Mouse (Mus musculus) urinary bladder, postnatal 14 days (tissue): ENCODE measurements at regions not wholly inside any gene's neighbourhood (a gene's known extent, or its start where the extent isn't known, plus 50 kb on each side); places are given as distances from the start of the nearest gene placed in this dataset.

Experiments
- DNase-seq: peaks from one replicate; pipeline ENCODE4 v3.0.0; 2021; ENCODE audit warnings: low spot score

DNA sequence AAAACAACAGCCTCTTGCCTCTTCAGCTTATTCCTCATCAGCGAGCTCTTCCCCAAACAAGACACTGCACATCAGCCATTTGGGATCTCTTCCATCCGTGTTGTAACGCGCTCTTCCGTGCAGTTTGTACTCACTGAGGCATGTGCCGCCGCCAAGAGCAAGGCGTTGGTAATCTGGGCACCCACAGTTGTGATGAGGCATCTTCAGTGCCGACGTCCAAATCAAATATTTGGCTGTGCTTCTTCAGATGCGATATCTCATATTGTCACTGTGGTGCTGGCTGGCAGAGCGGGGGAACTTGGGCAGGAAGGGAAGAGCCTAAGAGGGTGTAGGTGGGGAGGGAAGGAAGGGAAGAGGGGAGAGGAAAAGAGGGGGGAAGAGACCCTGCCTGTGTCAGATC lies 439.2 kb downstream of the Tmem182 start:
- no peak for DNase-seq

DNA sequence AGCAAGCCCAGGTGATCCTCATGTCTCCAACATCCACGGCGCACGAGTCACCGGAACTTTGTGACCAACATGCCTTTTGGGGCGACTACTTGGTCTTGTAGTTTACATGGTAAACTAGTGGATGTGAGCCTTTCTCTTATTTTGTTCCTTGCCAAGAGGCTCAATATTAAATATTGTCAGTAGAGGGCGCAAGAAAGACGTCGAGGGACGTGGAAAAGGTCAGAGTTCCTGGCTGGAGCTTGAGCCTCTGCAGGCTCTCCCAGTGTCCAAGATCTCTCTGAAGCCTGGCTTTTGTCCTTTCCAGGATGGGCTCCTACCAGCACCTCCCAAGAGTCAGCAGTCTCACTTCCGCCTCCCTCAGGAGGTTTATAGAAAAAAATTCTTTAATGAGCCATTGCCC lies 458.8 kb downstream of the Tmem182 start:
- DNase-seq: no peak

DNA sequence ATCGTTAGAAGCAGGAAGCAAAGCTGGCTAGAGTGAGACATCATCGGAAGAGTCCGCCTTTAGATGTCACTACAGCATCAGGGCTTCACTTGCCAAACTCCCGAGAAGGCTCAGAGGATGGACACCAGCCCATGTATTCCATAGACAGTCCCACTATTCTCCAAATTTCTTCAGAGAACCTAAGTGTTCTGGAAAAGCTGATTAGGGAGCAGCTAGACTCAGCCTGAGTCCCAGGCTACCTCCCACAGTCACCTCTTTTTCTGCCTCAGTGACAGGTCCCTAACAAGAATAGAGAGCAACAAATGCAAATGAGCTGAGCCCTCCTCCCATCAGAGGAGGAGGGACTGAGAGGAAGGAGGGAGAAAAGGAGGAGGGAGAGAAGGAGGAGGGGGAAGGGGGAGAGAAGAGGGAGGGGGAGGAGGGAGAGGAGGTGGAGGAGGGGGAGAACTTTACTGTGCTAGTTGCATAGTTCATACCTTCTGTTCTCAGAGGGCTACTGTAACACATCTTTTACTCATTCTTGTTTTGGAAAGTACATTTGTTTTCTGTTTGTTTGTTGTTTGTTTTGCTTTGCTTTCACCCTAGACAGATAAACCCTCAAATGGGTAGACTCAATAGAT lies 465.8 kb downstream of the Tmem182 start:
- DNase-seq: no peak

DNA sequence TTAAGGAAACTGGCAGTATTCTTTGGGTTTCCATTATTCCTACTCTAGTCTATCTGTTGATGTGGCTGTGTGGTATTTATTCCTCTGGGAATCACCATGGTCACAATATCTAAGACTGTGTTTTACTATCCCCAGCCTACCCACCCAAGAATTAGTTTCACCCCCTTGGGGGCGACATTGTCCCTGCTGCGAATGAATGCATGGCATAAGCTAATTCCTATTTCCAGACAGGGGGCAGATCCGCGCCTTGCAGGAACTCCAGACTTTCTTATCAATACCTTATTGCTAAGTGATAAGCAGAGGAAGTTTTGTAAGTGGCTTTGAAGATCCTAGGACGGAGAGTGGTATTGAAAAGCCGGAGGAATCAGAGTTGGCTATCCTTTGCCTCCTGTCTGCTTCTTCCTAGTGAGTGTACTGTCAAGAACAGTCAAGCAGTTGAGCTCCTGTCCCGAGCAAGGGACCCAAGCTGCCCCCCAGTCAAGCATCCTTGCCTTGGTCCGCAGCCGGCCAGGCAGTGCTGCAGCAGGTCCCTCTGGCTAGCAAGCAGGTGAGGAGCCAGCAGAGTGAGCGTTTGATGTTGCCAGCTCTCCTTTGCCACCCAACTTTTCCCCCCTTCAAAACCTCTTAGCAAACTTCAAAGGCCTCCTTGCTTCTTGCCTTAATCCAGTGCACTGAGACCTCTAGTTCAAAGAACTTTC lies 469.3 kb downstream of the Tmem182 start:
- DNase-seq: no peak

DNA sequence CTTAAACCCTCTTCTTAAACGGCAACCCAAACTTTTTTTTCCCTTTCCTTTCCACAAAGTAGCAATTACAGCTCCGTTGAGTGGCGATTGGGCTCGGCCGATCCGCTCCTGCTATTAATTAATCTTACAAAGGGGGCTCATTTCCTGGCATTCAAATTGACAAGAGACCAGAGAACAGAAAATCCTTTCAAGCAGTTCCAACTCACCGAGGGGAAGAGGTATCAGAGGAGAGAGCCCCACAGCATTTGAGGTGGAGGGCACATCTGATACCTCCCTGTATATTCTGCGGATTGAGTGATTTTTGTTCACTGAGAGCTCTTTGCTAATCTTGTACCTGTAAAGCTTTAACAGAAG lies 469.8 kb downstream of the Tmem182 start:
- DNase-seq: no peak

DNA sequence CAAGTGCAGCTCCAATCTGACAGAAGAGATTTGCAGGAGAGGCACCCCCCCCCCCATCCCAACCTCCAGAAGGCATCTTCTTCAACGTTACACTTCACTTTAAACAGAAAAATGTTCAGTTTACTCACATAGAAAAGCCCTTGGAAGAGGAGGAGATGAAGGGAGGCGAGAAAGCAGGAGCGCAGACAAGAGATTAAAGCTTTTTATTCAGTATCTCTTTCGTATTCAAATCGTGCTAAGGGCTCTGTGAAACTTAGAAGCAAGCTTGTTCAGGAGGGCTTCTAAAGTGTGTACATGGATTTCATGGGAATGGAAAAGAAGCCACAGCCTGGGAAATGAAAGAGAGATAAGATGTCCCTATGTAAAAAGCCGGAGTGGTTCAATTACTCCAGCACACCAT lies 470.2 kb downstream of the Tmem182 start:
- DNase-seq: no peak

DNA sequence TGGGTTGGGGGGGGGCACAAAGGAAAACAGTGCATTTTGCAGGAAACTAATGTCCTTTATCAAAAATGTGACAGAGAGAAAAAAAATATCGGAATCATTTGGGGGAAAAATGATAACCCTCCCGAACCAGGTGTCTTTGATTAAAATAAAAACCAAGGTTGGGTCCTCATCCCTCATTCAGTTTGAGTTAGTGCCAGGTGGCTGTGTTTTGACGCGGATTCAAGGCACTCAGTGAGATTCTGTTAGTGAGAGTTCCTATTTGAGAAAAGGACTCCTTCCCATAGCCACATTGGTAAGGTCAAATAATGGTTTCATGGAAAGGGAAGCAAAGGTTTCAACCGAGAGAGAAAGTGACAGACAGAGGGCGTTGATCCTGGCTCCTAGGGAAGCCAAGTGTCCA lies 470.9 kb downstream of the Tmem182 start:
- no peak for DNase-seq

DNA sequence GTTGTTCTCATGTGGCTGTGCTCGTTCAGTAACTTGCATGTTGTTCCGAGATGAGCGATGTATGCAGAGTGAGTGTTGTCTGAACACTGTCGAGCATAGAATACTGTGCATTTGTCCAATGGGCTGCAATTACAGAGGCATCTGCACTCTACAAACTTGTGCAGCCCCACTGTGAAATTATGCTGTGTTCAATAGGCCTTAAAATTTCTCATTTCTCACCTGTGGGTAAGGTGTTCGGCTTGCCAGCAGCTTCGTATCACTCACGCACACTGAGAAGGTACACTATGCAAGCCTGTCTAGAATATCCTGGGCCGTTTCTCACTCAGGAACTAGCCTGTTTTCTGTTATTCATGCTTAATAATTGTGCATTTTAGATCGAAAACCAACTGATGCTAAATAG lies 479.8 kb downstream of the Tmem182 start:
- DNase-seq: no peak

DNA sequence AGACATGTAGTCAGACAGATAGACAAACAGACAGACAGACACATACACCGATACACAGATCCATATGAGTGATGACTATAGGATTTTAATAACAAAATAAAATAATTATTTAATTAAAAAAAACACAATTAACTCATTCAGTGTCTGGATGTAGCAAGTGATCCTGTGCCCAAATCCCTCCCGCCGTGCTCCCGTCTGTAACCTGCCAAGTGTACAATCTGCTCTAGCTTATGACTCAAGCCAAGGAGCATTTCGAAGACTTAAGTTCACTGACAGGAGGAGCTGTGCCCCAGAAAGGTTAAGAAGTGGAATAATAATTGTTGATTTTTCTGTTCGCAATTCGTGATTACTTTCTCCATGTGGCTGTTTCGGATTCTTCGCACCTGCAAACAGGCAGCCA lies 480.8 kb downstream of the Tmem182 start:
- DNase-seq: no peak

DNA sequence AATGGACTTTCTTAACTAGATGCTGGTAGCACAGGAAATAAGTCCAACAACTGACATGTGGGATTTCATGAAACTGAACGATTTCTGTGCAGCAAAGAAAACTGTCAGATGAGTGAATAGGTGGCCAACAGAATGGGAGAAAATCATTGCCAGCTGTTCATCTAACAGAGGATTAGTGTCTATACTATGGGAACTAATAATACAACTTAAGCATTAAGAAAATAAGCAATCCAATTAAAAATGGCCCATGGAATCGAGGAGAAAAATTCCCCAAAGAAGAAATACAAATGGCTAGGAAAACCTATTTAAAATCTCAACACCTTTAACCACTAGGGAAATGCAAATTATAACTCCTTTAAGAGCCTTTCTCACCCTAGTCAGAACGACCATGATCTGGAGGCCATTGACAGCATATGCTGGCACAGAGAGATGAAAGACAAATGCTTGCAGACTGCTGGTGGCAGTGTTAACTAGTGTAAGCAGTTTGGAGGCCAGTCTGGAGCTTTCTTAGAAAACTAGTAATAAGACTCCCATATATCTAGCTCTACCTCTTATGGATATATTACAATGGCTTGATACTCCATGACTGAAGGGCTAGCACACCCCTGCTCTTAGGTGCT lies 521.6 kb downstream of the Tmem182 start:
- no peak for DNase-seq

DNA sequence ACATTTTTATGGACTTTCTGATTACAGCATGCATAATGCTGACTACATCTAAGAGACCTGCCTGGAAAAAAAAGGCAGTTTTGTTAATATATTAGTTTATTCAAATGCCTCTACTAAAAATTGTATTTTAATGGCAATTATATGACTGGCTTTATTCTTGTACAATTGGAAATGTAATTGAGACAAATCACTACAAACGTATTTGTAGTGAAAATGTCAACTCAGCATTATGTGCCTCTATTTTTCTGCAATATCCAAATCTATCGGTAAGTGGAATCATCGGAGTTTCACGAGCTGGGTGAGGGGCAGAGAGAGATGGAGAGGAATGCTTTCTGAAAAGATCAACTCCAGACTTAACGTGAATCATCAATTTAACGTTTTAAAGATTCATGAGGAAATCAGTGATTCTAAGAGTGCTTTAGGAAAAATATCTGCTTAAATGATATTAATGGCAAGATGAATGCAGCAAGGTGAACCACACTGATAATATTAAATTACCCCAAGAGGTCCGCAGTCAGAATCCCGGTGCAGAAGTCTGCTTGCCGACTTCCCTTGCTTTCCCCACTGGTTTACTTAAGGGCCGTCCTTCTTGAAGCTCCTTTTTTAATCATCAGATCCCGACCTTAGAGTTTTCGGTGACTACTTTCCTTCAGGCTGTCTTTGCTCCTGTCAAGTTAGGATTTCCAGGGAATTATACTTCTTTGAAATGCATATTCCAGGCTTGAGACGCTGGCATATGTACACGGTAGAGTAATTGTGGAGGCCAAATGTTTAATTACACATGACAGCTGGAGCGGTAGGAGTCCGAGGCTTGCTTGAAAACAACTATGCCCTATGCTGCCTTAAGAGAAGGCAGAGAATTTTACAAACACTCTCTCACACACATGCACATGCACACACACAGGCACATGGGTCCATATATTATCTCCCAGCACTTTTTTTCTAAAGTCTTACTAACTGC lies 544.7 kb downstream of the Tmem182 start:
- DNase-seq: no peak

DNA sequence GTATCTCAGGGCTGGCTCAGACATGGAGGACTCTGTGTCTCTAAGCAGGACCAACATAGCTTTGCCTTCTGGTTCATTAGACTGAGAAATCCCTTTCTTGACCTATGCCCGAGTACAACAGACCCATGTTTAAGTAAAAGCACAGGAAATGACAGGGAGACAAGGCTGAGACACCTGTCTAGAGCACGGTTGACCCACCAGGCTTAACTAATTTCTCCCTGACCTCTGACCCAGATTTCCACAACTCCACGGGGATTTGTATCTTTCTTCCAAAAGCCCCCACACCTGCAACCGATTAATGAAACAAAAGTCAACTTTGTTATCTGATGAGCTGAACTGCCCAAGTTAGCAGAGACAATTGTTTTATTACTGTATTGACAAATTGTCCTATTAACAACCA lies 553.7 kb downstream of the Tmem182 start:
- no peak for DNase-seq

DNA sequence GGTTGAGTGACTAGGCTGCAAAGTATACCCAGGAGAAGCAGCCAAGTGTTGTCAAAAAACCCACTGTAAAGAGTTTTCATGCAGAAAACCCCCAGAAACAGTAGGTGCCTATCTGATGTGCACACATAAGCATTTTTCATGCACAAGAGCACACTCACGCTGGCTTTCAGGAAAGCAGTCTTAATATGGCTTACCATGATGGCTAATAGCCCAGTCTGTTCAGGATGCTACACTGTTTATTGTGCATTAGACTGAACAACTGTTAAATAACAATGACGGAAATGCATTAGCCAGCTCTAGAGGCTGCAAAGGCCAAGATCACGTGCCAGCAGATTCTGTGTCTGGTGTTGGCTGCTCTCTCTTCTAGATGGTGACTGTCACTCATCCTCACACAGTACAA lies 556.1 kb downstream of the Tmem182 start:
- DNase-seq: no peak

DNA sequence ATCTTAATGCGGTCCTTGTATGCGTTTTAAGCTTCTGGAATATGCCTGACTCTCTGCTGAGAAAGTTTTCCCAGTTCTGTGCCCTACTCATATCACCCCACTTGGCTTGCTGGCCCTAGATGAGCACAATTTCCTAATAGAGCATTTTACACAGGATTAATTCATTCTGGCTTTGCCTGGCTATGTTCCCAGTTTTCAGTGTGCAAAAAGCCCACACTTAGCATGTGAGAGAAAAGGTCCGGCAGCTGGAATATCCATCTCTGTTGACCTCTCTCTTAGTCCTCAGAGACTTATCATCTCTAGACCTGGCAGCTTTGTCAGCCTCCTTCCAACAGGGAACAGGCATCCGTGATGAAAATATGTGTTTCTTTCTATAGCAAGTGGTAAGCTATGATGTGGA lies 574.6 kb downstream of the Tmem182 start:
- DNase-seq: no peak

DNA sequence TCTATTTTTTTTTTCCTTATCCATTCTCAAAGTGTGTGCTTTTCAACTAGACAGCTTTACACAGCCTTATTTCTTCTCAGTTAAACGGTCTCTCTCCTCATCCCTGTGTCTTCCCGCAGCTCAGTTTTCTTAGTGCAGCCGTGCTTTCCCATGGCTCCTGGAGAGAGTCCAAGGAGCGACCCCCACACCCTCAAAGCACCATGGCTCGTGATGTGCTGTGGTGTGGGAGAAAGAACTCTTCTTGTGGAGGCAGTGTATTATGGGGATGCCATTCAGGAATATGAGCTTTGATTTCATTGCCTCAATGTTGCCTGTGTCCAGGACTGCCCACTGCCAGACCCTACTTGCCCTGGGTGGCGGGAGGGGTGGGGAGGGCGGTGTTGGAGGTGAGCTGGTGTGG lies 576.1 kb downstream of the Tmem182 start:
- DNase-seq: no peak

DNA sequence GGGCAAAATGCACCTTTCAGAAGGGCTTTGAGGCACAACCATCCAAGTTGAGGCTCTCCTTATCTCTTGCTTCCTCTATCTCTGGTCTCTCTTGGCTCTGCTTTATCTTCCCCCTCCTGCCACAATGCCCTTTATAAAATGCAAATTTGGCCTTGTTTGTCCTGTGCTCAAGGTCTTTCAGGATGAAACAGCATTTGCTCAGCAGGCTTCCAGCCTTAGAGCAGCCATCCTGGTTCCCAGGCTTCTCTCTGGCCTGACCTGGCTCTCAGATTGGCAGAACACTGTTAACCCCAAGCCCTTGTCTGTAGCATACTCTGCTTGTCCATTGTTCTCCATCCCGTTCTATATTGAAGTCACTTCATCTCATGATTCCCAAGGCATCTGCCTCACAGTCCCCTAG lies 579.3 kb downstream of the Tmem182 start:
- no peak for DNase-seq

DNA sequence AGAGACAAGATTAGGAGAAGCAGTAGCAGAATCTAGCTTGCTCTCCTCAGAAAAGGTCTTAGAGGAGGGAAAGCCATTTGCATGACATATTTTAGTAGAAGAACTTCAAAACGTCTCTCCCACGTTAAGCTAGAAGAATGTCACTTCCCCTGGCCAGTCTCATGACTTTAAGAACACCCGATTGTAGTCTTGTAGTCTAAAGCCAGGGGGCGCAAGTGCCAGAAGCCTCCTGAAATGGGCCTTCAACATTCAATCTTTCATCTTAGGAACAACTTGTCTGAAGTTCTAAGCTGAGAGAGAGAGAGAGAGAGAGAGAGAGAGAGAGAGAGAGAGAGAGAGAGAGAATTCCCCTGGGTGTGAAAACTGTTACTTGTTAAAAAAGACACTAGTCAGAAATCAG lies 581.0 kb downstream of the Tmem182 start:
- no peak for DNase-seq

DNA sequence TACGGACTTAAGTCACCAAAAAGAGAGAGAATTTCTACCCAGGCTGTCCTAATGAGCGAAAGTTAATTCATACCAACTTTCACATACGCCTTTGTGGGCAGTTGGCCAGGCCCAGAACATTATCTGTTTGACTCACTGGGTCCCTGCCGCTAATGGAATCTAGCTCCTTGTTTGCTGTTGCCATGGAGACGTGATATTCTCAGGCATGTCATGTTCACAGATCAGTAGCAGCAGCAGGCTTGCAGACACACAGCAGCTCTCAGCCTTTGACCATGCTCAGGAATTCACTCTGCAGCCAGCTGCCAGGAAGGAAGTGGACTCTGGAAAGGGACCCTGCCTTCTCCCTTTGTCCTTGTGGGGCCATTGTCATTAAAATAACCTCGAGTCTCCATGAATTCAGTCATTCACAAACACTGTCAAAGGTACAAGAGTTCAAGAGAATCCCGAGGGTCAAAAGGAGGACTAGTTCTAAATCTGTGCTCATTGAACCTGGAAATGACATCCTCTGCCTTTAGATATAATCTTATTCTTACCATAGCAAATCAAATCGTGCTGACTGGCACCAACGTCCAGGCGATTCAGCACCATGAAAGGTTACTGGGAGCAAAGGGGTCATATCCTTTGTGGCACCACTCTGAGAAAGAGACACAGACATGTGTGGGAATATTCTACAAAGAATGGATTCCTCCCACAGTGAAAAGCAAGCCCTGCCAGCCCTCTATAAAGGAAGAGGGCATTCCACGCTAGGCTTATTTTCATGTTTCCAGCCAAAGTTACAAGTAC lies 584.9 kb downstream of the Tmem182 start:
- peak; percentile 19 for DNase-seq

DNA sequence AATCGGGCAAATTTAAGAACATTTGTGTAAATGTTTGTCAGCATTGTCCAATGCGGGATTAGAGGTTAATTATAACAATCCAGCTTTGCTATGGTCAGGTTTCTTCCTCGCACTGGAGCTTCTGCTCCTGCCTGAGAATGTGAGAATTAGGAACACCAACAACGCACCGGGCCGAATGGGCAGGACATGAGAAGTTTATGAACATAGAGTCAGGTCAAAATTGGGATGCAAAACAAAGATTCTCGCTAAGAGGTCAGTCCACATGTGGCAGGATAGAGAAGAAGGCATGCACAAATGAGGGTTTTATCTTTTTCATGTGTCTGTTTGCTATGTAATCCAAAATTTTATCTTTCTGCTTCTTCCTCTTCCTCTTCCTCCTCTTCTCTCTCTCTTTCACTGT lies 585.7 kb downstream of the Tmem182 start:
- DNase-seq: no peak

DNA sequence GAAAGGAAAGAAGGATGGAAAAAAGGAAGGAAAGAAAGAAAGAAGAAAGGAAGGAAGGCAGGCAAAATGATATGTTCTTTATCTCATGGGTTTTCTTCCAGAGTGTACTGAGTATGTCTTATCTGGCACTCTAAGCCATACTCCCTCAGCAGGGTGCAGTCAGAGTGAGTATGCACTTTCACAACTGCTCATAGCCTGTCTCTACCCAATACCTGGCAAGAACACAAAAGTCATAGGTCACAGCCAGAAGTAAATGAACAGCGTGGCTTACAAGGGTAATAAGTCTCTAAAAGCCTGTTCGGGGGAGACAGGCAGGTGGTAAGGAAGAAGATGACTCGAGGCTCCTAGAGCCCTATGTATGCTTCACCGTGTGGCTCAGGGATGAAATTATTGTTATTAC lies 587.9 kb downstream of the Tmem182 start:
- no peak for DNase-seq

DNA sequence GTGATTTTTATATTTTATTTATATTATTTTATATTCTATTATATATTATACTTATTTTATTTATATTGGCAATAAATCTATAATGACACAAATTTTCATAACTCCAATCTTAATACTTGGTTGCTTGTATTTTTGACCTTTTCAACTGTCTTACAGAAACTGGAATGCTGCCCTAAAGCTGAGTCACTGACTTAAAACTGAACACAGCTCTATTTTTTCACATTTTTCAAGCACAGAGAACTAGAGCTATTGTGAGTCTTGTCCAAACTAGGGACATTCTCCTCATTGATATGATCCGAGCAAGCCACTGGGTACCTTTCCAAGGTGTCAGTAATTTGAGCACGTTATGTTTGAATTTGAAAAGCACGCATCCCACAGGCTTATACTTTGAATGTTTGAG lies 589.7 kb downstream of the Tmem182 start:
- no peak for DNase-seq

DNA sequence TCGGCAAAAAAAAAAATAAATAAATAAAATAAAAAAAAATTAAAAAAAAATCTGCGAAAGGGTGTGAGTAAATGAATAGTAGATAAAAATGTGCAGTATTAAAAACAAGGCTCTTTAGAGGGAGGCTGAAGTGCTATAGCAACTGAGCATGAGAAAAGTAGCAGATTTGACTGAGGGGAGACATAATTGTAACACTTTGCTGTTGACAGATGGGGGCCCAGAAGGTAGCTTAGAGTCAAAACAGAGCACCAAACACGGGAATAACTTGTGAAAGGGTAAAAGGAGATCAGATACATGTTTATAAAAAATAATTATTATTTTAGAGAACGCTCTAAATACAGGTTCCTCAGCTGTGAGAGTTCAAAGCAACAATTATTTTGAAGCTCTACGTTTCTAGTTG lies 605.1 kb downstream of the Tmem182 start:
- DNase-seq: no peak
